Mouse (Mus musculus) G1E (cell line): ENCODE measurements around the gene Sema3a.

ENCODE experiments used
- CTCF ChIP-seq: IDR thresholded peaks from 2 replicates; pipeline ENCODE4 v1.5.1; 2012; ENCODE audit warnings: low read depth, low read length, inconsistent platforms, mixed read lengths
- GATA1 ChIP-seq: IDR thresholded peaks from 2 replicates; pipeline ENCODE4 v1.6.1; 2012; ENCODE audit warnings: borderline replicate concordance, low read length, inconsistent platforms, mixed read lengths
- GATA2 ChIP-seq: IDR thresholded peaks from 2 replicates; pipeline ENCODE4 v1.6.1; 2012; ENCODE audit warnings: low read depth, low read length, inconsistent platforms, borderline replicate concordance
- TAL1 ChIP-seq: conservative IDR thresholded peaks from 2 replicates; pipeline ENCODE4 v1.6.1; 2012; ENCODE audit warnings: low read depth, low read length, inconsistent platforms, mixed read lengths

GRCm38 (mm10) chr5:13428702-13429101, 303.5 kb downstream of the Sema3a start:
- TF ChIP-seq CTCF (no peak), GATA2 (no peak), GATA1 (no peak), TAL1 (no peak)
